Mouse (Mus musculus): ENCODE measurements at regions not wholly inside any gene's neighbourhood (a gene's known extent, or its start where the extent isn't known, plus 50 kb on each side); places are given as distances from the start of the nearest gene placed in this dataset.

- DNase-seq (ENCODE audit: low spot score in 2 of 2): no peak
Observed at GRCm38 (mm10) chr13:82361379-82361778, 578.5 kb downstream of the Cetn3 start.

GRCm38 (mm10) chr13:82366768-82367167 is 583.9 kb downstream of the Cetn3 start:
- no peak for DNase-seq (ENCODE audit: low spot score in 2 of 2)

- no peak for DNase-seq (ENCODE audit: low spot score in 2 of 2)
Observed at GRCm38 (mm10) chr13:82371579-82371978, 588.7 kb downstream of the Cetn3 start.

- no peak for DNase-seq (ENCODE audit: low spot score in 2 of 2)
Observed at GRCm38 (mm10) chr13:82372612-82373011, 589.7 kb downstream of the Cetn3 start.

GRCm38 (mm10) chr13:82392908-82393307 is 610.0 kb downstream of the Cetn3 start:
- DNase-seq (ENCODE audit: low spot score in 2 of 2): no peak

GRCm38 (mm10) chr13:82393496-82393895 is 610.6 kb downstream of the Cetn3 start:
- DNase-seq (ENCODE audit: low spot score in 2 of 2): no peak

GRCm38 (mm10) chr13:82413677-82414076 is 630.8 kb downstream of the Cetn3 start:
- no peak for DNase-seq (ENCODE audit: low spot score in 2 of 2)

- DNase-seq (ENCODE audit: low spot score in 2 of 2): no peak
Observed at GRCm38 (mm10) chr13:82420966-82421365, 638.1 kb downstream of the Cetn3 start.

GRCm38 (mm10) chr13:82423911-82424654 is 641.2 kb downstream of the Cetn3 start:
- no peak for DNase-seq (ENCODE audit: low spot score in 2 of 2)

GRCm38 (mm10) chr13:82424732-82425341 is 642.0 kb downstream of the Cetn3 start:
- DNase-seq (ENCODE audit: low spot score in 2 of 2): no peak

- DNase-seq (ENCODE audit: low spot score in 2 of 2): no peak
Observed at GRCm38 (mm10) chr13:82432411-82432810, 649.5 kb downstream of the Cetn3 start.

GRCm38 (mm10) chr13:82439294-82439693 is 656.4 kb downstream of the Cetn3 start:
- DNase-seq (ENCODE audit: low spot score in 2 of 2): no peak

- no peak for DNase-seq (ENCODE audit: low spot score in 2 of 2)
Observed at GRCm38 (mm10) chr13:82453650-82454049, 670.8 kb downstream of the Cetn3 start.

- no peak for DNase-seq (ENCODE audit: low spot score in 2 of 2)
Observed at GRCm38 (mm10) chr13:82483265-82483929, 700.5 kb downstream of the Cetn3 start.

- DNase-seq (ENCODE audit: low spot score in 2 of 2): no peak
Observed at GRCm38 (mm10) chr13:82496606-82497005, 713.7 kb downstream of the Cetn3 start.

GRCm38 (mm10) chr13:82508176-82508575 is 725.3 kb downstream of the Cetn3 start:
- peak in 1 of 2 experiments; percentile 9 for DNase-seq (ENCODE audit: low spot score in 2 of 2)

- DNase-seq (ENCODE audit: low spot score in 2 of 2): no peak
Observed at GRCm38 (mm10) chr13:82509512-82509911, 726.6 kb downstream of the Cetn3 start.

Measured in frontal cortex, postnatal 10 days (tissue).